9 mouse cellular contexts compared by ENCODE assay signal in genomic region chr9:106148541-106149398, GRCm38 (mm10). TPM values are rescaled to one million over a fixed set of nuclear protein-coding genes. Genes with fewer than 3 reads are reported as not detected.
DNase-seq lines count a peak whose midpoint lies in the region; ATAC-seq lines count a peak whose summit lies in the region.
"Had no signal": no experiment of that assay in that cellular context is flagged by ENCODE, and none has a peak within 500 bp of the region (broad histone marks: within the 10 kb centered on the region; RNA-seq: fewer than 3 reads in every experiment).

No protein-coding gene starts in this region.

- intact Hi-C loops in heart, postnatal 10 days (cut with DNase I) = no loop called here

- 2% methylated on average over 36 of the region's 36 CpGs for whole genome bisulfite sequencing in heart, embryonic 16.5 days
- under 1% methylated on average over 36 of the region's 36 CpGs for WGBS in intestine, embryonic 15.5 days

- peaks cover 5% of the 10 kb centered on the region; the same call in 1 of the 2 replicates for H3K4me1 ChIP-seq in heart, embryonic 16.5 days (ENCODE audit: control insufficient read depth, insufficient read depth, low read length)
- peaks cover 16% of the 10 kb centered on the region for H3K4me1 ChIP-seq in intestine, embryonic 15.5 days (replicated peaks)

- no peaks in the 10 kb centered on the region for H3K9me3 ChIP-seq in heart, embryonic 16.5 days (replicated peaks; ENCODE audit: control insufficient read depth, low read length)
- H3K9me3 ChIP-seq in intestine, embryonic 15.5 days = no peaks in the 10 kb centered on the region

- H3K9ac ChIP-seq in heart, embryonic 16.5 days (ENCODE audit: low read length) = peak overlapping the region; percentile 46; the same call in 1 of the 2 replicates
- peak overlapping the region; percentile 26 for H3K9ac ChIP-seq in intestine, embryonic 15.5 days

- H3K36me3 ChIP-seq in heart, embryonic 16.5 days (ENCODE audit: control insufficient read depth, insufficient read depth) = no peaks in the 10 kb centered on the region
- no peaks in the 10 kb centered on the region for H3K36me3 ChIP-seq in intestine, embryonic 15.5 days

- peak overlapping the region; percentile 51 for H3K4me2 ChIP-seq in heart, embryonic 16.5 days (ENCODE audit: low read depth, low read length)
- H3K4me2 ChIP-seq in intestine, embryonic 15.5 days (replicated peaks) = peak overlapping the region; percentile 72

- H3K27me3 ChIP-seq in heart, embryonic 16.5 days (ENCODE audit: control insufficient read depth, insufficient read depth, low read length) = peaks cover 52% of the 10 kb centered on the region
- H3K27me3 ChIP-seq in intestine, embryonic 15.5 days (replicated peaks) = peaks cover 34% of the 10 kb centered on the region

- H3K27ac ChIP-seq in heart, embryonic 16.5 days (ENCODE audit: low read length) = no peak overlapping the region
- H3K27ac ChIP-seq in intestine, embryonic 15.5 days = no peak overlapping the region

- no peak for DNase-seq in heart, postnatal 10 days
- DNase-seq in embryo, embryonic 11 days = peak; percentile 70
- DNase-seq in natural killer cell, adult 2 months (ENCODE audit: low spot score in 2 of 2) = peak; percentile 24 to 47
- no peak for DNase-seq in adrenal gland, postnatal 25 days
- DNase-seq in layer of hippocampus, postnatal 36 days = no peak
- DNase-seq in gastrocnemius, postnatal 10 days = no peak

- peak overlapping the region; percentile 27 for H3K4me3 ChIP-seq in heart, embryonic 16.5 days (ENCODE audit: low read length)
- peak overlapping the region; percentile 33 for H3K4me3 ChIP-seq in intestine, embryonic 15.5 days (replicated peaks)

- ATAC-seq in heart, embryonic 16.5 days (replicated peaks; ENCODE audit: extremely low read depth, insufficient read depth, low FRiP score) = no peak
- peak; percentile 52 for ATAC-seq in intestine, embryonic 15.5 days

RNA-seq across cellular contexts. Expression of gene Glyctk, which starts 9.2 kb away (rescaled TPM):
- 1.2 TPM in 2 replicates for polyA plus RNA-seq in heart, embryonic 16.5 days (2015; fragmentation: Nextera tagmentation; extraction: Ambion mirVana)
- 1 to 10 TPM; 1.7 to 1.8 TPM for total RNA-seq in heart, postnatal 10 days (2021)
- 3.4 and 4.3 TPM in 2 replicates for polyA plus RNA-seq in intestine, embryonic 15.5 days (2015; fragmentation: Nextera tagmentation; extraction: Ambion mirVana)
- total RNA-seq in adrenal gland, postnatal 25 days (2021) = 3.7 and 4.8 TPM in 2 replicates
- total RNA-seq in layer of hippocampus, postnatal 36 days (2021) = 1 to 10 TPM; 4.2 to 4.8 TPM
- total RNA-seq in gastrocnemius, postnatal 10 days (2021) = under 1 TPM; 0.78 to 0.90 TPM

RNA-seq across cellular contexts. Expression of gene Wdr82, which starts 22.0 kb away (rescaled TPM):
- 17.6 and 18.2 TPM in 2 replicates for polyA plus RNA-seq in heart, embryonic 16.5 days (2015; fragmentation: Nextera tagmentation; extraction: Ambion mirVana)
- 10 to 100 TPM; 72.2 to 81.4 TPM for total RNA-seq in heart, postnatal 10 days (2021)
- 16.5 and 19.0 TPM in 2 replicates for polyA plus RNA-seq in intestine, embryonic 15.5 days (2015; fragmentation: Nextera tagmentation; extraction: Ambion mirVana)
- total RNA-seq in adrenal gland, postnatal 25 days (2021) = 82.4 and 83.3 TPM in 2 replicates
- 100 to 1,000 TPM; 143 TPM for total RNA-seq in layer of hippocampus, postnatal 36 days (2021)
- total RNA-seq in gastrocnemius, postnatal 10 days (2021) = 10 to 100 TPM; 31.1 to 38.8 TPM

RNA-seq across cellular contexts. Expression of gene Ppm1m, which starts 50.8 kb away (rescaled TPM):
- polyA plus RNA-seq in heart, embryonic 16.5 days (2015; fragmentation: Nextera tagmentation; extraction: Ambion mirVana) = 25.0 and 27.7 TPM in 2 replicates
- 10 to 100 TPM; 15.4 to 19.5 TPM for total RNA-seq in heart, postnatal 10 days (2021)
- 30.4 and 31.7 TPM in 2 replicates for polyA plus RNA-seq in intestine, embryonic 15.5 days (2015; fragmentation: Nextera tagmentation; extraction: Ambion mirVana)
- total RNA-seq in adrenal gland, postnatal 25 days (2021) = 119 and 156 TPM in 2 replicates
- 10 to 100 TPM; 16.0 to 20.8 TPM for total RNA-seq in layer of hippocampus, postnatal 36 days (2021)
- total RNA-seq in gastrocnemius, postnatal 10 days (2021) = 10 to 100 TPM in 1 of 2 experiments, 1 to 10 TPM in 1; 8.0 to 10.0 TPM

RNA-seq across cellular contexts. Expression of gene Col6a4, which starts 52.2 kb away (rescaled TPM):
- polyA plus RNA-seq in heart, embryonic 16.5 days (2015; fragmentation: Nextera tagmentation; extraction: Ambion mirVana) = 0.20 and 0.32 TPM in 2 replicates
- under 1 TPM; 0.02 to 0.05 TPM for total RNA-seq in heart, postnatal 10 days (2021)
- polyA plus RNA-seq in intestine, embryonic 15.5 days (2015; fragmentation: Nextera tagmentation; extraction: Ambion mirVana) = 66.7 and 76.7 TPM in 2 replicates
- 0.52 and 0.67 TPM in 2 replicates for total RNA-seq in adrenal gland, postnatal 25 days (2021)
- 1 to 10 TPM; 1.2 to 1.8 TPM for total RNA-seq in layer of hippocampus, postnatal 36 days (2021)
- under 1 TPM; 0.09 to 0.18 TPM for total RNA-seq in gastrocnemius, postnatal 10 days (2021)
- total RNA-seq: MEL had no signal

RNA-seq across cellular contexts. Expression of gene Twf2, which starts 54.1 kb away (rescaled TPM):
- polyA plus RNA-seq in heart, embryonic 16.5 days (2015; fragmentation: Nextera tagmentation; extraction: Ambion mirVana) = 55.7 and 61.6 TPM in 2 replicates
- total RNA-seq in heart, postnatal 10 days (2021) = 100 to 1,000 TPM; 112 to 132 TPM
- 51.5 and 52.5 TPM in 2 replicates for polyA plus RNA-seq in intestine, embryonic 15.5 days (2015; fragmentation: Nextera tagmentation; extraction: Ambion mirVana)
- total RNA-seq in adrenal gland, postnatal 25 days (2021) = 111 and 128 TPM in 2 replicates
- 10 to 100 TPM; 52.1 to 57.5 TPM for total RNA-seq in layer of hippocampus, postnatal 36 days (2021)
- total RNA-seq in gastrocnemius, postnatal 10 days (2021) = 10 to 100 TPM; 57.2 to 70.5 TPM

Comparison
In these comparisons a context has a peak if more than half of its experiments do, and no peak if none do; other contexts are left out.
1. DNase-seq: peak in embryo, embryonic 11 days (single experiment) and natural killer cell, adult 2 months (2 of 2); none in heart, postnatal 10 days (0 of 2), adrenal gland, postnatal 25 days (single experiment), layer of hippocampus, postnatal 36 days (0 of 2) and gastrocnemius, postnatal 10 days (single experiment).